Mouse (Mus musculus): ENCODE results near the gene Ccpg1os.

The Ccpg1os gene

GRCm38 (mm10) chr9:72985250-72986220 is at the start of gene Ccpg1os, which contains the start of gene Ccpg1:
TSS of gene Ccpg1os (minus strand) at chr9:72985382.
TSS of gene Ccpg1 (plus strand) at chr9:72985429.
- DNase-seq (ENCODE audit: low read depth, low spot score): peak; percentile 99

- no peak for DNase-seq (ENCODE audit: low read depth, low spot score)
These were observed 48.2 kb upstream of the Ccpg1os start for GRCm38 (mm10) chr9:73033406-73033805.

GRCm38 (mm10) chr9:73031421-73031820 is 46.2 kb upstream of the Ccpg1os start:
- no peak for DNase-seq (ENCODE audit: low read depth, low spot score)

GRCm38 (mm10) chr9:73030443-73030842 is 45.3 kb upstream of the Ccpg1os start:
- DNase-seq (ENCODE audit: low read depth, low spot score): no peak

- no peak for DNase-seq (ENCODE audit: low read depth, low spot score)
These were observed 40.8 kb upstream of the Ccpg1os start for GRCm38 (mm10) chr9:73025818-73026636.

GRCm38 (mm10) chr9:73020566-73021097 is 35.5 kb upstream of the Ccpg1os start:
- DNase-seq (ENCODE audit: low read depth, low spot score): no peak

GRCm38 (mm10) chr9:73019841-73020240 is 34.7 kb upstream of the Ccpg1os start:
- DNase-seq (ENCODE audit: low read depth, low spot score): no peak

GRCm38 (mm10) chr9:73014724-73015123 is 29.5 kb upstream of the Ccpg1os start:
- DNase-seq (ENCODE audit: low read depth, low spot score): no peak

GRCm38 (mm10) chr9:73012629-73013028 is 27.4 kb upstream of the Ccpg1os start:
- peak; percentile 10 for DNase-seq (ENCODE audit: low read depth, low spot score)

GRCm38 (mm10) chr9:73008384-73008783 is 23.2 kb upstream of the Ccpg1os start:
- no peak for DNase-seq (ENCODE audit: low read depth, low spot score)

- DNase-seq (ENCODE audit: low read depth, low spot score): peak; percentile 46
These were observed 21.0 kb upstream of the Ccpg1os start for GRCm38 (mm10) chr9:73006175-73006574.

- no peak for DNase-seq (ENCODE audit: low read depth, low spot score)
These were observed 19.9 kb upstream of the Ccpg1os start for GRCm38 (mm10) chr9:73005106-73005505.

GRCm38 (mm10) chr9:73004076-73004475 is 18.9 kb upstream of the Ccpg1os start:
- DNase-seq (ENCODE audit: low read depth, low spot score): no peak

- no peak for DNase-seq (ENCODE audit: low read depth, low spot score)
These were observed 17.0 kb upstream of the Ccpg1os start for GRCm38 (mm10) chr9:73002177-73002576.

- no peak for DNase-seq (ENCODE audit: low read depth, low spot score)
These were observed 16.3 kb upstream of the Ccpg1os start for GRCm38 (mm10) chr9:73001314-73002011.

- DNase-seq (ENCODE audit: low read depth, low spot score): peak; percentile 43
These were observed 15.3 kb upstream of the Ccpg1os start for GRCm38 (mm10) chr9:73000487-73000886.

GRCm38 (mm10) chr9:72996806-72997205 is 11.6 kb upstream of the Ccpg1os start:
- no peak for DNase-seq (ENCODE audit: low read depth, low spot score)

GRCm38 (mm10) chr9:72996167-72996566 is 11.0 kb upstream of the Ccpg1os start:
- DNase-seq (ENCODE audit: low read depth, low spot score): no peak

GRCm38 (mm10) chr9:72992576-72992975 is 7.4 kb upstream of the Ccpg1os start:
- no peak for DNase-seq (ENCODE audit: low read depth, low spot score)

- no peak for DNase-seq (ENCODE audit: low read depth, low spot score)
These were observed 6.2 kb upstream of the Ccpg1os start for GRCm38 (mm10) chr9:72991420-72991819.

- no peak for DNase-seq (ENCODE audit: low read depth, low spot score)
These were observed 3.5 kb upstream of the Ccpg1os start for GRCm38 (mm10) chr9:72988706-72989105.
